Mouse (Mus musculus): ENCODE data around the gene Cd163l1.
A peak's percentile ranks its signal among the peaks of the same experiment; 100 is the strongest.

Cd163l1 gene

DNA sequence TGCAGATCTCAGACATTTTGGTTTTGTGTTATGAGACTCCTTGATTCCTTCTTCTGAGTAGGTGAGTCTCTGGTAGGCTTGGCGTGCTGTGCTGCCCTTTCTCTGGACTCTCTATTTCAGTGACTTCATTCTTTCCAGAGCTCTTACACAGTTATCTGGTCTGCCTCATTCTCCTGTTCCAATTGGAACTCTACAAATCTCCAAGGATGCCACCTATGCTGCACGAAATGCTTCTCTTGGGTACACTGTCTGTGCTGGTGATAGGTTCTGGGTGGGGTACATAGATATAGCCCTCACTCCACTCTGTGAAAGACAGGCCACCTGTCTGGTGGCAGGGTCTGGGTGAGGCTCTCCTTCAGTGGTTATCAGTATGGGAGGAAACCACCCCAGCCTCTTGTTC, at the start of gene Cd163l1:
TSS of gene Cd163l1 (plus strand) at position 301 of the 400 bp plus-strand sequence.
- no peak for DNase-seq (ENCODE audit: low spot score)

GRCm38 (mm10) chr7:140169386-140169785, 48.7 kb upstream of the Cd163l1 start:
- no peak for DNase-seq (ENCODE audit: low spot score)

GRCm38 (mm10) chr7:140170863-140171262, 47.2 kb upstream of the Cd163l1 start:
- DNase-seq (ENCODE audit: low spot score) = no peak

GRCm38 (mm10) chr7:140172936-140173335, 45.1 kb upstream of the Cd163l1 start, which contains the start of gene Olfr523:
Gene Olfr523 (plus strand): TSS chr7:140173217.
- no peak for DNase-seq (ENCODE audit: low spot score)

GRCm38 (mm10) chr7:140179176-140179575, 38.9 kb upstream of the Cd163l1 start:
- DNase-seq (ENCODE audit: low spot score) = no peak

DNA sequence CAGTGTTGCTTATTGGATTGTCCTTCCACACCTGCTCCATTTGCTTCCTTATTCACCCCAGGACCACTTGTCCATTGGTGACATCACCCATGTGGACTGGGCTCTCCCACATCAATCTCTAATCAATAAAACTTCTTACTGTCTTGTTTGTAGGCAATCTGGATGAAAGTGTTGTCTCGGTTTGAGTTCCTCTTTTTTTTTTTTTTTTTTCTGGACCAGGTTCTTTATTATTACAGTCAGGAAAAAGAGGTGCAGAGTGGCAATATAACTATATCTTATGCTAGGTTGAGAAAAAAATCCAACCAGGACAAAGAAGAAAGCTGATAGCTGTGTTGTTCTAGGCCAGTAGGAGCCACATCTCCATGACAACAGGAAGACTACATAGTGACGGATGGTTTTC, 37.4 kb upstream of the Cd163l1 start:
- DNase-seq (ENCODE audit: low spot score) = no peak

DNA sequence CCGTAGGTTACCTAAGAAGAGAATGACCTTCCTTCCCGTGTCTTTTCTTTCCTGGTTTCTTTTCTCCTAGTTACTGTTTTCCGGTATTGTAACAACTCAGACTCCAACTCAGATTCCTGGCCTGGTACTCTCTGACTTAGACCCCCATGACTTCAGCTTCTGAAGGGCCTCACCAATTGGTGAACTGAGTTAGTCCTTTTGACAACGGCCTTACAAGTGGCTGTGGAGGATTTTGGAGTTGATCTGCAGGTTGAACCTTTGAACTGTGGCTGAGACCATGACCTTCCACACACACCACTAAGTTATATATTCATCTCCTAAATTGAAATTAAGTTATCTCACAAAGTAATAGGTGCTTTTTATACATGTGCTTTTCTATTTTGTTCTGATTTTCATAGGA, 33.9 kb upstream of the Cd163l1 start:
- DNase-seq (ENCODE audit: low spot score) = no peak

DNA sequence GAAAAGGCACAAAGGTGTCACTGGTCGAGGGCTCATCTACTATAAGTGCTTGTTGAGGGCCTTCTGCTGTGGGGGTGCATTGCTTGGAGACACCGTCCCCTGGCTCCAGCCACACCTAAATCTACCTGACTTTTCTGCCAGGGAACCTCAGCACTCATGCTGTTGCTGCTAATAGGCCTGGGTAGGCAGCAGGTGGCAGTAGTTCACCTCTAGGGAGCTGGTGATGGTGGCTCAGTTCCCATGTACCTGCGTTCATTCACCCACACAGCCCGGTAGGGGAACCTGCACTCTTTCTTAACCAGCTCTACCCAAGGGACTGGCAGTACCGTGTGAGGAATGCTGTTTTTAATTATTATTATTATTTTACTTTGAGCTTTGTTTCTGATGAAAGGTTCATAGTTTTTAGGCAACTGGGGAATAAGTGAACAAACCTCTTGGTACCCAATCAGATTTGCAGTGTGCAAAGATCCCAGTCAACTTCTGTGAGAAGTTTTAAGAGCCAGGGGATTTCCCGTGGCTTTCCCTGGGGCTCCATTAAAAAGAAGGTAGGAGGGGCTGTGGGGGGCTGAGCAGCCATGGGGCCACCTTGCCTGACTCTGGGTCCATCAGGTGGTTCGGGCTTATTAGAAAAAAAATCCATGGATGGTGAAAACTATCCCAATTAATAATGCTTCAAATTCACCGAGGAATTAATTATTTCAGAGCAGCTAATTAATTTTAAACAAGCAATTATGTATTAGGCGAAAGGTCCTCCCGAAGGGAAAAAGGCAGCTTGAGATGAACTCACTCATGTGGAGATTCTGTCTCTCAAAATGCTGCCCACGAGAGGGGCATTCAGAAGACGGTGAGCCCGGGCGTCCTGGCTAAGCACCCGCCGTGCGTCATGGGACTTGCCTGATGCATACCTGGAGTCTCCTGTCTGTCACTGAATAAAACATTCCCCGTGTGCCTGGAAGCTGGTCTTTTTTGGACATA, 31.1 kb upstream of the Cd163l1 start:
- no peak for DNase-seq (ENCODE audit: low spot score)

DNA sequence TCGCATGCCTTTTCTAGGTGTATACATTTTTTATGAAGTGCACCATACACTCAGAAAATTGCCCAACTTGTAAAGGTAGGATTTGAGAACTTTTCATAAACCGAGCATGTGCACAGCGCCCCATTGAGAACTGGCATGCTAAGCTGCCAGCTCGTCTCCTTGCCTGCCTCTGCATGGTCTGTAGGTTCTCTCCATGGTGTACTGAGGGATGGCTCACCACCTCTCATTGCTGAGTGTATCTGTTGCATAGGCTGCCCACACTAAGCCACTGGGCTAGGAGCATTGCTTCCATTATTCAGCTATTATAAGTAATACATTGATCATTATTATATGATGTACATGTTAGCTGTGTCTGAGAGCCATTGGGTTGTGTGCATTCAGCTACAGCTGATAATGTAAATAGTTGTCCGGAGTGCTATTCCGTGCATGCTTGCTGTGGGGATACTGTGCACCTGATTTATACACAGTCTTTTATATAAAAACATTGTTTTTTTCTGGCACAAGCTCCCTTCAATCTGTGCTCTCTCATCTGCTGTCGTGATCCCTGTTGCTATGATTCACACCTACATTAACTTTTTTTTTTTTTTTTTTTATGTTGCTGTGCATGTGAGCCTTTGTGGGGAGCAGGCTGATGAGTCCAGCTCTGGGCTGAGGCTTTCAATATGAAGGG, 30.2 kb upstream of the Cd163l1 start:
- DNase-seq (ENCODE audit: low spot score) = peak; percentile 36

GRCm38 (mm10) chr7:140188391-140189328, 29.4 kb upstream of the Cd163l1 start:
- peak; percentile 48 for DNase-seq (ENCODE audit: low spot score)

DNA sequence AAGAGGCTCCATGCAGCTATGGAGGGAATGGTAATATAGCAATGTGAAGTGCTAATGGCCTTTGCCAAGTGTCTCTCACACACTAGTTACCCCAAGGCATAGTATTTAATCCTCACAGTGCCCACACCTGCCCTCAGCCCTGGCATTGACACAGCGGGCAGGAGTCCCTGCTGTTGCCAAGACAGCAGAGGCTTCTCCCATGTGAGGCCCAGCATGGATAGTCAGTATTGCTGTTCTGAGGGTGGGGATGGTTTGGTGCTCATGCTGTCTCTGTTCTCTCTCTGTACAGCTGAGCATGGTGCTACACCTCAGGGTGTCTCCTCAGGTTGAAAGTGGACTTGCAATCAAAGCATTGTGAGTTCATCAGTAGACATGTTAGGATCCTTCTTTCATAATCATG, 27.6 kb upstream of the Cd163l1 start:
- DNase-seq (ENCODE audit: low spot score) = no peak

DNA sequence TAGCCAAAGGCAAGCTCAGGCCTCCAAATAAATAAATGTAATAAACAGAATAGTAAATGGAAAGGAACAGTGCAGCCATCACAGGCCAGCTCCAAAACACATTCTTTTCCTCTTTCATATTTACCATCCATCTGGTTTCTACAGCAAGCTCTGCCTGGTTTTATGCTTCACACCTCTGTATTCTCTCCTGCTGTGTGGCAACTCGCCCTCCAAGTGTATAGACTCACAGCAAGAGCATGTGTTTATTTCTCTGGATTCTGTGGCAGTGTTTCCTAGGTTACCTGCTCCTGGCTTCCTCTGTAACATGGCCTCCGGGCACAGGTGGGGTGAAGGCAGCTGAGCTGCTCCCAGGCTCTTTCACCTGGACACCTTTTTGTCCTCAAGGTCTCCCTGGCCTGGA, 25.6 kb upstream of the Cd163l1 start:
- no peak for DNase-seq (ENCODE audit: low spot score)

DNA sequence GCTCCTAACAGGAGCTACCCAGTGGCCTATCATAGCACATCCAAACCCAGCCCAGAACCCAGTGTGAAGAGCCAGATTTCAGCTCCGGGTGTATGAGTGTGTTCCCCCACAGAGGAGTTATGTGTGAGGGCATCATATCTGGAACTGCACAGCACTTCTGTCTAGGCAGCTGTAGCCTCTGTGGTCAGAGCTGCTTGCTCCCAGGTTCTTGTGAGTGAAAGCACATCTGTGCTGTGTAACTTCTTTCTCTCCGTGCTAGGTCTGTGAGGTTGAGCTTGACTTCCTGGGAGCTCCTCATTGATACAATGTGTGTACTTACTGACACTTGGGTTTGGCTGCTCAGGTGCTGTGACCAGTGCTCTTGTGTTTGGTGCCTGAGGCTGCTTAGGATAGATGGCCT, 25.2 kb upstream of the Cd163l1 start:
- no peak for DNase-seq (ENCODE audit: low spot score)

DNA sequence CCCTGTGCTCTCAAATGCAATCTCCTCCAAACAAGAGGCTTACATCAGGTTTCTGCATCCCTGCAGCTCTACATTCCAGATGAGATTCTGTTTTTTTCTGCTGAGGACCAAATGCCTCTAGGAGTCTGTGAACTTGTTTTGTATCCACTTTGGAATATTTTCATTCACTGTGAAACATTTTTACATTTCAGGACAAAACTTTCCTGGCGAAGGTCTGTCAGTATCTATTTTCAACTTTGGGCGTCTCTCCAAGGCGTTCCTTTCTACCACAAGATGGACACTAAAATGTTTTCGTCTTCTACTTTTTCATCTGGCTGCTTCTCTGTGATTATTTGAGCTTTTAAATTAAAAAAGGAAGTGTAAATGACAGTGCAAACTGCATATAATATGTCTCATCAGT, 24.0 kb upstream of the Cd163l1 start:
- no peak for DNase-seq (ENCODE audit: low spot score)

DNA sequence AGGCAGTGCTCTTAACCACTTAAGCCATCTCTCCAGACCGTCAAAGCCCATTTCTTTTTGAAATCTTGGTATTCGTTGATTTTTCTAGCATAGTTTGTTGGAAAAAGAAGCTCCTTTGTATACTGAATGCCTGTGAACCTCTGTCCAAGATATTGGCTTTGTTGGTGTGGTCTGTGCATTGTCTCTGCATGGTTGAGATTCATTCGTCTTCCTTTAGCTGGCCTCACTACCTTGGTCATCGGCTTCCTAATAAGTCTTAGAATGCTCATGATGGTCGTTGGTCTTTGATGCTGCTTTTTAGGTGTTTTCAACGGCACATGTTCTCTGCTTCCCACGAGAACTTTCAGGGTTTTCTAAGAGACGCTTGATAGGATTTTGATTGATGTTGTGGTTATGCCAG, 22.1 kb upstream of the Cd163l1 start:
- DNase-seq (ENCODE audit: low spot score) = no peak

- DNase-seq (ENCODE audit: low spot score) = no peak
These were observed 17.0 kb upstream of the Cd163l1 start for GRCm38 (mm10) chr7:140201090-140201489.

DNA sequence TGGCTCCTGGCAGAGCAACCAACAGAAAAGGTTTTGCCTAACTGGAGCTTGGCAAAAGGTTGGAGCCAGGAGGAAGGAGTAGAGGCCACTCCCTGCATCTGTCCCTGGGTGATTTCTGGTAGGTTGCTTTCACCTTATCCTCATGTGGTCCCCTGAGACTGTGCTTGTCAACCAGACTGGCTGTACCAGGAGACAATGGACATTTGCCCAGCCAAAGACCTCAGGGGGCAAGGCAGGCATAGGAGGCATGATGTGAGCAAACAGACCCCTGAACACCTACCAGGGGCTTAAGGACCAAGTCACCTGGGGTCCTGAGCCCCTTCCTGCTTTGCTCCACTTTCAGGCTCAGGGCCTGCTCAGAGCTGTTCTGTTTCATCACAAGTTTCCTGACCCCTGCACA, 12.2 kb upstream of the Cd163l1 start, which contains the start of gene Olfr524:
TSS of gene Olfr524 (minus strand) at position 101 of the 400 bp plus-strand sequence.
- no peak for DNase-seq (ENCODE audit: low spot score)

DNA sequence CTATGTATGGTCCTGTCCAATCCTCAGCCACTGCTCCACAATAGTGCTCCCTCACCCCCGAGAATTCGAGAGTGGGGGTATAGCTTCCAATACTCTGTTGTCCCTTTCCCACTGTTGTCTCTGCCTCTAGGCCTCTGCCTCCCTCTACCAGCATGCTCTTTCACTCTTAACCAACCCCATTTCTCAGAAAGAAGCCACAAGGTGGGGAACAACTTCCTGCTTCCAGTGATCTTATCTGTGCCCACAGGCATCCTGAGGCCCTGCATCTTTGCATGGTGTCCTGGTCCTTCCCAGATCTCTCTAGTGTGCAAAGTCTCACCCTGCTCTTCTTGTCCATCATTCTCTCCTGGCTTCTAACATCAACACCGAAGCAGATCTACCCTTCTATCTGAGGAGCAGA, 11.2 kb upstream of the Cd163l1 start:
- DNase-seq (ENCODE audit: low spot score) = no peak

DNA sequence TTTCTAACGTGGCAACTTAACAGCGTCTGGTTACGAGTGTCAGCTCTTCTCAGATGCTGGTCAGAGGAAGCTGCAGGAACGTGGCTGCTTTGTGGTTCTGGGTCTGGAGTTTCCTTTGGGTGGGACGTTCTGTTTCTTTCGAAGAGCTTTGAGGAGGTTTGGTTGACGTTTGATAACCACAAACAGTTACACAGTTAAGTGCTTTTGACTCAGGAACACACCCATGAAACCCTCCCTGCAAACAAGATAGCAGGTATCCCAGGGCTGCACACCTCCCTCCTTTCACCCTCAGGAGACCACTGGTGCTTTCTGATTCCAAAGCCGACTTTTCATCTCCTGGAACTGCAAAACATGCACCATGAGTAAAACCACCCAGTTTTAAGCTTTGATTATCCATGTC, 9.9 kb upstream of the Cd163l1 start:
- DNase-seq (ENCODE audit: low spot score) = no peak

DNA sequence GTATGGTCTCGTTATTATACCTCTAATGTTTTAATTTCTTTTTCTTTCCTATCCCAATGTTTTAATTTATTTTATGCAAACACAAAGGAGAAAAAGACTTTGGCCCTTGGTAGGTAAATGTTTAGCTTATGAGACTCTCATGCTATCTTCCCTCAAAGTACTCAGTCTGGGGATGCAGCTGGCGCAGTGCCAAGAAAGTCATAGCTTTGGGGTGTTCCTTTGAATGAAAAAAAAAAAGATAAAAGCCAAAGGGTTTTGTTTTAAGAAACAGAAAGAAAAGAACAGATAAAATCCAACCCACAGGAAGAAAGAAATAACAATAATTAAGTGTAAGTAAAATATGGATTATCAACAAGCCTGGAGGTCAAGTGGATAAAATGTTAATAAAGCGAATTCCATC, 9.4 kb upstream of the Cd163l1 start:
- DNase-seq (ENCODE audit: low spot score) = no peak

GRCm38 (mm10) chr7:140213841-140214240, 4.2 kb upstream of the Cd163l1 start:
- no peak for DNase-seq (ENCODE audit: low spot score)

GRCm38 (mm10) chr7:140219268-140219667, 1.2 kb downstream of the Cd163l1 start:
- DNase-seq (ENCODE audit: low spot score) = no peak
